Mouse (Mus musculus) cerebellum, adult 2 months (tissue): ENCODE measurements around the gene Ankrd33.

ENCODE experiments used
- CTCF ChIP-seq: fragments of 200-500 bp; IDR thresholded peaks from 2 replicates; pipeline ENCODE4 v1.5.1; 2011; ENCODE audit warnings: low read depth, mild to moderate bottlenecking, control low read depth, low read length, moderate library complexity, borderline replicate concordance; ENCODE audit not compliant: insufficient read depth
- POLR2A ChIP-seq: fragments of 200-500 bp; IDR thresholded peaks from 2 replicates; pipeline ENCODE4 v1.6.1; 2011; ENCODE audit warnings: low read length, control low read depth, borderline replicate concordance; ENCODE audit not compliant: insufficient read depth

DNA sequence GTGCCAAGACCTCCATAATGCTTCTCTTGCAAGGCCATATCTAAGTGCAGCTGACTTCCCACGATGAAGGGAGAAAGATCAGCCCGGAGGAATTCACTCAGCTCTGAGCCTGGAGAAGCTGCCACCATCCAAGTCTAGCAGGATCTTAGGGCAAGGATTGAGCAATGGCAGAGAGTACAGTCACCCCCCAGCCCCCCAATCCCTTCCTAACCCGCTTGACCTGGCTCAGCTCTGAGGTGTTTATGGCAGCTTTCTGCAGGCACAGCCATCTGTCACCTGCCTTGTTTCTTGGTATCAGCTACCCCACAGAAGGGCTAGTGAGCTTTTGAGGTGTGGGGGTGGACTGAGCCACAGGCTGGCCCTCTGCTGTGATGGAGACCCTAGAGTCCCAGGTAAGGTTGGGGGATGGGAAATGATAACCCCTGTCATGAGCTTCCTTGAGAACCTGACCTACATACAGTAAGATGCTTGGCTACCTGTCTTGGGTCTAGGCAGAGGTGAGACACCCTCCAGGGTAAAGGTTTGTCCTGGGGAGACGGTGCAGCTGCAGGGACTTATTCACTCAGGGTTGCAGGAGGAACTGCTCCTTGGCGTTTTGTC lies at the start of gene Ankrd33:
- TF ChIP-seq POLR2A (no peak), CTCF (no peak)
